Mouse (Mus musculus): ENCODE data around the gene C9. TPM values are rescaled to one million over a fixed set of nuclear protein-coding genes. Genes with fewer than 3 reads are reported as not detected.

C9 gene
- polyA plus RNA-seq, 1 experiment from 2014 or later = not detected

Other genes starting within 250 kb of the C9 start
- gene Dab2, start 145.5 kb upstream of the C9 start, polyA plus RNA-seq (2015; fragmentation: Nextera tagmentation; extraction: Ambion mirVana) = 26.5 and 28.5 TPM in 2 replicates
- gene Fyb, start 77.5 kb downstream of the C9 start, polyA plus RNA-seq (2015; fragmentation: Nextera tagmentation; extraction: Ambion mirVana) = 3.7 and 4.7 TPM in 2 replicates

All from hindbrain, embryonic 13.5 days (tissue).